Mouse (Mus musculus) liver, embryonic 12.5 days (tissue): ENCODE data around the gene Pax1. TPM values are rescaled to one million over a fixed set of nuclear protein-coding genes. Genes with fewer than 3 reads are reported as not detected.
A peak's percentile ranks its signal among the peaks of the same experiment; 100 is the strongest.

ENCODE experiments used
- ATAC-seq: fragments of 200-750 bp; cut with Nextera tagmentation; 2 replicates; pipeline ENCODE4 v1.8.0; 2017; ENCODE audit warnings: moderate number of reproducible peaks, mild to moderate bottlenecking, moderate library complexity
- H3K27ac ChIP-seq: fragments of 300-500 bp; sonication (generic); 2 replicates; pipeline ENCODE4 v1.5.1; 2016; ENCODE audit warnings: mild to moderate bottlenecking
- H3K27me3 ChIP-seq: fragments of 300-500 bp; sonication (generic); replicated peaks from 2 replicates; pipeline ENCODE4 v1.6.1; 2016; ENCODE audit warnings: mild to moderate bottlenecking, moderate library complexity
- H3K36me3 ChIP-seq: fragments of 300-500 bp; sonication (generic); 2 replicates; pipeline ENCODE4 v1.6.1; 2016; ENCODE audit warnings: mild to moderate bottlenecking, moderate library complexity
- H3K4me1 ChIP-seq: fragments of 300-500 bp; sonication (generic); 2 replicates; pipeline ENCODE4 v1.6.1; 2016
- H3K4me2 ChIP-seq: fragments of 300-500 bp; sonication (generic); 2 replicates; pipeline ENCODE4 v1.6.1; 2016; ENCODE audit warnings: mild to moderate bottlenecking, moderate library complexity
- H3K4me3 ChIP-seq: fragments of 300-500 bp; sonication (generic); 2 replicates; pipeline ENCODE4 v1.5.1; 2016; ENCODE audit warnings: mild to moderate bottlenecking, moderate library complexity
- H3K9ac ChIP-seq: fragments of 300-500 bp; sonication (generic); 2 replicates; pipeline ENCODE4 v1.6.1; 2016; ENCODE audit warnings: mild to moderate bottlenecking, moderate library complexity
- H3K9me3 ChIP-seq: fragments of 300-500 bp; sonication (generic); replicated peaks from 2 replicates; pipeline ENCODE4 v1.6.1; 2016; ENCODE audit warnings: mild to moderate bottlenecking, moderate library complexity
- WGBS: fragments of 180-500 bp; shearing (Covaris S2); methylation state at CpG from one replicate; pipeline ENCODE4 v1.1.7; 2016; ENCODE audit not compliant: insufficient replicate concordance; 5-methylcytosine and 5-hydroxymethylcytosine counted together
- polyA plus RNA-seq: library from polyadenylated mRNA; unstranded; fragments of >200 nt; fragmentation: Nextera tagmentation; extraction: Ambion mirVana; gene quantifications from 2 replicates; pipeline ENCODE4 v1.2.1, GENCODE M21; 2016

Pax1 gene
- polyA plus RNA-seq, 1 experiment from 2014 or later, result not detected

DNA sequence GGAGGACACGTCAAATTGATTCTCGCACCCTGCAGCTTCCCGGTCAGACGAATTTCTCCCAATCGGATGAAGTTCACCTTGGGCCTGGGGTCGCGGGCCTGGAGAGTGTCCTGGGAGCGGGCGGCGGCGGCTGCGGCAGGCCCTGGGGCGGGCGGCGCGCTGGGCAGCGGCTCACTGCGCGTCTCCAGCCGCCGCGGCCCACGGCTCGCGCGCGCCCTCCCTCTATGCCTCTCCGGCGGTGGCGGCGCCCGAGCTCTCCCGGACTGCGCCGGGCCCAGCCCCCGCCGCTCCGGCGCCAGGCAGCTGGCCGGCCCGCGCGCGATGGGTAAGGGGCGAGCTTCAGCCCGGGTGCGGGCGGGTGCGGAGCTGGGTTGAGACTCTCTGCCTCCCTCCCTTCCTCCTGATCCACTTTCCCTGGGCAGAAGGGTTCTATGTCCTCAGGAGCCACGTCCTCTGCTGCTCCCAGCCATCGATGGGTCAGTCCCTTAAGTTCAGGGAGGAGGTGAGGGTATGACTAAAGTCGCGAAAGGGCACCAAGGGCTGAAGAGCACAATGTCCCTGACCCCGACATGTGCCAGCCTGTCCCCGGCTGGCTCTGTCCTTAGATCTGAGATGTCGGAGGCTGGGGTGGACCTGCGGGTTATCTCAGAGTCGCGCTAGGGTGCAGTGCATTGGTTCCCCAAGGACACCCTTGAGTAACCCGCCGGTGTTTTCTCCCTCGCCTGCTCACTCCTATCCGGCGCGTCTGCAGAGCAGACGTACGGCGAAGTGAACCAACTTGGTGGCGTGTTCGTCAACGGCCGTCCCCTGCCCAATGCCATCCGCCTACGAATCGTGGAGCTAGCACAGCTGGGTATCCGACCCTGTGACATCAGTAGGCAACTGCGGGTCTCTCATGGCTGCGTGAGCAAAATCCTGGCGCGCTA is 3.5 kb downstream of the Pax1 start:
- Histone ChIP-seq H3K9ac (no peak overlapping the region), H3K4me2 (peak overlapping the region; percentile 24; the same call in 1 of the 2 replicates), H3K36me3 (no peaks in the 10 kb centered on the region), H3K4me3 (peak overlapping the region; percentile 5; the same call in 1 of the 2 replicates), H3K27me3 (peaks cover 94% of the 10 kb centered on the region), H3K4me1 (no peaks in the 10 kb centered on the region), H3K9me3 (no peaks in the 10 kb centered on the region), H3K27ac (no peak overlapping the region)
- 2% methylated on average over 72 of the region's 80 CpGs for WGBS
- ATAC-seq, result no peak

DNA sequence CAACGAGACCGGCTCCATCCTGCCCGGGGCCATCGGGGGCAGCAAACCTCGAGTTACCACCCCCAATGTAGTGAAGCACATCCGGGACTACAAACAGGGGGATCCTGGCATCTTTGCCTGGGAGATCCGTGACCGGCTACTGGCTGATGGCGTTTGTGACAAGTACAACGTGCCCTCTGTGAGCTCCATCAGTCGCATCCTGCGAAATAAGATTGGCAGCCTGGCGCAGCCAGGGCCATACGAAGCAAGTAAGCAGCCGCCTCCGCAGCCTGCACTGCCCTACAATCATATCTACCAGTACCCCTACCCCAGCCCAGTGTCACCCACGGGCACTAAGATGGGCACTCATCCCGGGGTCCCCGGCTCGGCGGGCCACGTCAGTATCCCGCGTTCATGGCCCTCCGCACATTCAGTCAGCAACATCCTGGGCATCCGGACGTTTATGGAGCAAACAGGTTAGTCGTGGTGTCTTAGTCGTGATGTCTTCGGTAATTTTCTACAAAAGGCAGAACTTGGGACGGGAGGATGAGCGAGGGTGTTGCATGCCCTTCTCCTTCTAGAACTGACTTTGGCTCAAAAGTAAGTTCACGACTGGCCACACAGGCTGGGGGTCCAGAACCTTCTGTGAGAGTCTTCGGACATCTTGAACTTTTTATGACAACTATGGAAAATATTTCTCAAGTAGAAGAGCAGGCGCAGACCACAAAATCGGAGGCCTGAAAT is 4.3 kb downstream of the Pax1 start:
- no peaks in the 10 kb centered on the region for H3K4me1 ChIP-seq

DNA sequence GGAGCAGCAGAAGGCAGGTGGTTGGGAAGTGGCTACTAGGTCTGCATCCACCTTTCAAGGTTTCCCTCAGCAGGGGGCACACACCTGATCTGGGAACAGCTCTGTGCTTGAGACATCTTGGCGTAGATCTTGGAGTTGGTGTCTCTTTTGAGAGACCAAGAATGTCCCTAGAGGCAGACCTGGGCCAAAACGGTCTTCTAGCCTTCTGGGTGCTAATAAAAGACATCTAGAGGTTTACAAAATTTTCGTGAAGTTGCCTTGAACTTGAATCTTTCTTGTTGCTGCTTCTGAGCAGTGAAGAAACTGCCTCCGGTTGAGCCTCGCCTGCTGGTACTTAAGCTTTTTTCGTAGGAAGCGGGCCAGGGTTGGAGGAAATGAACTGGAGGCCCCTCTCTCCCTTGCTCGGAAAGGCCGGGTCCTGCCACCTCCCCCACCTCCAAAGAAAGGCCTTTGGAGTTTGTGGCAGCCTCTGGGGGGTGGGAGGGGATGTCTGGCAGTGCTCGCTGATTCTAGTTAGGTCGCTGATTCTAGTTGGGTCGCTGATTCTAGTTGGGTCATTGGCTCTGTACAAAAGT is 5.6 kb downstream of the Pax1 start:
- no peak overlapping the region for H3K9ac ChIP-seq
- no peaks in the 10 kb centered on the region for H3K36me3 ChIP-seq
- WGBS, result 4% methylated on average over 12 of the region's 12 CpGs
- no peak overlapping the region for H3K27ac ChIP-seq
- no peaks in the 10 kb centered on the region for H3K9me3 ChIP-seq
- no peak for ATAC-seq
- no peaks in the 10 kb centered on the region for H3K4me1 ChIP-seq
- no peak overlapping the region for H3K4me2 ChIP-seq
- no peak overlapping the region for H3K4me3 ChIP-seq
- H3K27me3 ChIP-seq, result peaks cover 91% of the 10 kb centered on the region

More for the DNA sequence above, 4.3 kb downstream of the Pax1 start:
- Histone ChIP-seq H3K9me3 (no peaks in the 10 kb centered on the region), H3K9ac (no peak overlapping the region), H3K27ac (no peak overlapping the region), H3K27me3 (peaks cover 94% of the 10 kb centered on the region), H3K4me2 (no peak overlapping the region), H3K4me3 (no peak overlapping the region), H3K36me3 (no peaks in the 10 kb centered on the region)
- WGBS, result 5% methylated on average over 36 of the region's 36 CpGs
- ATAC-seq, result no peak

DNA sequence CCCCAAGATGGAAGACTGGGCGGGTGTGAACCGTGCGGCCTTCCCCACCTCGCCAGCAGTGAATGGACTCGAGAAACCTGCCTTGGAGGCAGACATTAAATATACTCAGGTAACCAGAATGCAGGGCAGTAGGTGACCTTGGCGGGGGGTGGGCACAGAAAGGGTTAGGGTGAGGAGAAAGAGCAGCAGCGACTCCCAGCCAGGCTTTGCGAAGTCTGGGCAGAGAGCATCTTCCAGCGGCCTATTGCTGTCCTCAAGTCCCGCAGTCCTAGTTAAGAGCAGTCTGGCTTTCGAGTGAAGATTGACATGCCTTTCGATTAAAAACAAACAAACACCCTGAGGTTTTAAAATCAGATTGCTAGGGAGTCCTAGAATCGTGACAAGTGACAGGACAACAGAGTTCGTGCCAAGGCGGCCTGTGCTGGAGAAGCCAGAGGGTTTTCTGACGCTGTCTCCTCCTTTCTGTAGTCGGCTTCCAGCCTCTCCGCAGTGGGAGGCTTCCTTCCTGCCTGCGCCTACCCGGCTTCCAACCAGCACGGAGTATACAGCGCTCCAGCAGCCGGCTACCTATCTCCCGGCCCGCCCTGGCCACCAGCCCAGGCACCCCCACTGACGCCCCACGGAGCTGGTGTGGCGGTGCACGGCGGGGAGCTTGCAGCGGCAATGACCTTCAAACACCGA is 6.3 kb downstream of the Pax1 start:
- H3K27me3 ChIP-seq, result peaks cover 91% of the 10 kb centered on the region
- H3K4me2 ChIP-seq, result no peak overlapping the region
- H3K4me1 ChIP-seq, result no peaks in the 10 kb centered on the region
- H3K36me3 ChIP-seq, result no peaks in the 10 kb centered on the region
- 3% methylated on average over 32 of the region's 32 CpGs for WGBS
- ATAC-seq, result no peak
- no peak overlapping the region for H3K27ac ChIP-seq
- no peak overlapping the region for H3K9ac ChIP-seq
- no peaks in the 10 kb centered on the region for H3K9me3 ChIP-seq
- H3K4me3 ChIP-seq, result no peak overlapping the region

DNA sequence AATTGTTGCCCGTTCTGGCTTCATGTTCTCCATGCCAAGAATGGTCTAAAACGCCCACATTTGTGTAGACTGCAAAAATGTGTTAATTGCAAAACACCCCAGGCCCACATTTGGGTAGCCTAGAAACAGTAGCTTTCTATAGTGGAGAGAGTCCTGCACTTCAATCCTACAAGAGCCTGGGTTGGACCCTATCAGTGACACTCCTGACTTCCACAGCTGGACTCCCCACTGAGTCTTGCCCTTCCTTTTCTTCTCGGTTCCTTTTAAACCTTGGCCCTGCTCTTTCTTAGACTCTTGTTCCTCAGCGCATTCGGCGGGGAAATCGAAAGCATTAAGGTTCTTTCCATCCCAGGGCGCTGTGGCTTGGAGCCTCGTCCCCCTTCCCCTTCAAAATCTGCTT is 7.8 kb downstream of the Pax1 start:
- no peak overlapping the region for H3K4me2 ChIP-seq

DNA sequence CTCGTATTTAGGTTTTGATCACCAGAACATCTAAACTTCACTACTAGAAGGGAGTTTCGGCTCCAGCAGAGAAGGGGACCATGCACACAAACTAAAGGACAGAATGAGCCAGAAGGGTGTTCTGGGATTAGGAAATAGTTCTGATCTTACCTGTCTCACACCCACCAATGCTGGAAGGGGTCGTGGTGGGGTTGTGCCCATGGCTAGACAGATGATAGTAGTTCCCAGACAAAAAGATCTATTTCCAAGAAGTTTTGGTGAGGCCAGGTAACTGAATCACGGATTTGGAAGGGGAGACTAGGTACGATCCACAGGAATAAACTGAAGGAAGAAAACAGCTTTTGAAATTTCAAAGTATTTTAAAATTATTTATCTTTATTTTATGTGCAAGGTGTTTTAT is 8.4 kb downstream of the Pax1 start:
- peaks cover 91% of the 10 kb centered on the region for H3K27me3 ChIP-seq
- no peak overlapping the region for H3K27ac ChIP-seq
- 11% methylated on average over 5 of the region's 5 CpGs for WGBS
- no peak overlapping the region for H3K4me2 ChIP-seq
- no peaks in the 10 kb centered on the region for H3K4me1 ChIP-seq
- no peak for ATAC-seq
- H3K4me3 ChIP-seq, result no peak overlapping the region
- H3K9me3 ChIP-seq, result no peaks in the 10 kb centered on the region
- H3K9ac ChIP-seq, result no peak overlapping the region
- H3K36me3 ChIP-seq, result no peaks in the 10 kb centered on the region

More for the DNA sequence above, 7.8 kb downstream of the Pax1 start:
- Histone ChIP-seq H3K27ac (no peak overlapping the region), H3K27me3 (peaks cover 91% of the 10 kb centered on the region), H3K4me1 (no peaks in the 10 kb centered on the region), H3K4me3 (no peak overlapping the region), H3K36me3 (no peaks in the 10 kb centered on the region), H3K9ac (no peak overlapping the region), H3K9me3 (no peaks in the 10 kb centered on the region)
- 3% methylated on average over 9 of the region's 9 CpGs for WGBS
- ATAC-seq, result no peak

DNA sequence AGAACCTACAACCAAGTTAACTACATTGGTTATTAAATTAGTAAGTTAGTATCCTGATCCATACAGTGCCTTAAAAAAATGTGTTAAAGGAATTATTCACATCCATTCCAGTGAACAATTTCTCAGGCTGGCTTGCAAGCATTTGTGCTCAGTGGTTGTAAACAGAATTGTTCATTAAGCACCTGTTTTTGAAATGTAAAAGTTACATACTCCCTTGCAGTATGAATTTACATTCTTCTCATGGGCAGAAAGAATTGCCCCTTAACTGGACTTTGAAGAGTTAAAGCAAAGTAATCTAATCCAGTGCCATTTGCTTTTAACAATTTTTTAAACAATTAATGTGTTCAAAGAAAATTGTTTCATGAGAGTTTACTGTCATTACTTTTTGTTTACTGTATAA is 9.6 kb downstream of the Pax1 start:
- Histone ChIP-seq H3K36me3 (no peaks in the 10 kb centered on the region), H3K4me3 (no peak overlapping the region), H3K27me3 (peaks cover 88% of the 10 kb centered on the region), H3K9me3 (no peaks in the 10 kb centered on the region), H3K9ac (no peak overlapping the region), H3K27ac (no peak overlapping the region), H3K4me1 (no peaks in the 10 kb centered on the region), H3K4me2 (no peak overlapping the region)
- ATAC-seq, result no peak

DNA sequence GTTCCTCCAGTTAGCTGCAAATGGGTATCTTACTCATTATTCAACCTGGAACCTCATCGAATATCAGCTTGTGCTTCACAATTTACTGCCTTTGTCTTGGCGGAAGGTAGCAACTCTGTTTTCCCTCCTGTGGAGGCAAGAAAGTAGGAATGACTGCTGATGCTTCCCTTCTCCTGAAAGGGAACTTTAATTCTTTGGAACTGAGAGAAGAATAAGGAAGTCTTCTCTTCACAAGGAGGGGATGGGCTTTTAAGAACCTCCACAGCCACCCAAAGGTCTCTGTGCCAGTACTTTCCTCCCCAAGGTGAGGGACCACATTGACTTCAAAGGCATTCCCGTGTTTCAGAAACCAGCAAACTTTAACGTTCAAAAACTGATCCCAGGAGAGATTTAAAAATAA is 10.1 kb downstream of the Pax1 start:
- 8% methylated on average over 4 of the region's 4 CpGs for WGBS
- H3K4me1 ChIP-seq, result no peaks in the 10 kb centered on the region
- peaks cover 88% of the 10 kb centered on the region for H3K27me3 ChIP-seq
- no peak overlapping the region for H3K4me2 ChIP-seq
- ATAC-seq, result no peak
- H3K36me3 ChIP-seq, result no peaks in the 10 kb centered on the region
- H3K27ac ChIP-seq, result no peak overlapping the region
- no peak overlapping the region for H3K9ac ChIP-seq
- no peaks in the 10 kb centered on the region for H3K9me3 ChIP-seq
- no peak overlapping the region for H3K4me3 ChIP-seq

DNA sequence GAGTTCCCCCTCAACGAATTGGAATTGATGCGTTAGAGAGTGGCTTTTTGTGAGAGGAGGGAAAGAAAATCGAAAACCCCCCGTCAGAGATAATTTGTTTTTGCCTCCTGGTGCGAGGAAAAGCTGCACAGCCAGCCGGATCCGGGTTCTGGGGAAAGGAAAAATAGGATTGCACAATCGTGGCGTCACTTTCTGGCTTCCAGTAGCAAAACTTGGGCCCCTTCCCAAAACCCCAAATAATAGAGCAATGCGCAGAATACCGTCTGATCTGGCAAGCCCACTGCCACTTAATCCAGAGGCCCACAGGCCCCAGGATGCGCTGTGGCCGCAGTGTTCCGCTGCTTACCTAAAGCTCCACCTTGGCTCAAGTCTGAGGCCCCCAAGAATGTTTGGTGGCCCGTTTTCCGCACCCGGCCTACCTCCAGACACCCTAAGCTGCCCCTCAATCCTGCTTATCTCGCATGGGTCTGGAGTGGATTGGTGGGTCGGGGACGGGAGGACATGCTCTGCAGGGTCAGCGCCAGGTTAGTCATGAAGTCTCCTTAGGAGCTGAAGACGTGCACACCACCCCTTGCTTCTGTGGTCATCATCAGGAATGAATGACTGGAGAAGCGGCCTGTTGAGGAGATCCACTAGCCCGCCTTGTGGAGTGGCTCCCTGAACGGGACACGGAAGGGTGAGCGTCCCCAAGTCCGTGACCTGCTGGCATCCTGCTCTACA is 11.4 kb downstream of the Pax1 start:
- peaks cover 88% of the 10 kb centered on the region for H3K27me3 ChIP-seq
- 2% methylated on average over 28 of the region's 28 CpGs for WGBS
- no peak overlapping the region for H3K4me3 ChIP-seq

DNA sequence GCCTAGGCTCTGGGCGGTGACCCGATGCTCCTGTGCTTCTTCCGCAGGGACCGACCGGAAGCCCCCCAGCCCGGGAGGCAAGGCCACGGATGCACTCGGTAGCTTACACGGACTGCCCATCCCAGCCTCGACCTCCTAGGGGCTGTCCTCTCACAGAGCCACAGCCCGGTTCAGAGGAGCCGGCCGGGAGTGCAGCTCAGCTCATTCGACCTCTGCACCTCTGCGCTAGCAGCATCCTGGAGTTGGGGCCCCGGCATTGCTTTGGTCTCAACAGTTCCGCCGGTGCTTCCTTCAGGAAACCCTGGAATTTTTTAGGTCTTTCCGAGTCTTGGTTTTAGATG is 11.9 kb downstream of the Pax1 start:
- H3K4me2 ChIP-seq, result no peak overlapping the region

More for the DNA sequence above, 11.4 kb downstream of the Pax1 start:
- Histone ChIP-seq H3K9me3 (no peaks in the 10 kb centered on the region), H3K36me3 (no peaks in the 10 kb centered on the region), H3K4me1 (no peaks in the 10 kb centered on the region), H3K9ac (no peak overlapping the region), H3K27ac (no peak overlapping the region), H3K4me2 (no peak overlapping the region)
- no peak for ATAC-seq

DNA sequence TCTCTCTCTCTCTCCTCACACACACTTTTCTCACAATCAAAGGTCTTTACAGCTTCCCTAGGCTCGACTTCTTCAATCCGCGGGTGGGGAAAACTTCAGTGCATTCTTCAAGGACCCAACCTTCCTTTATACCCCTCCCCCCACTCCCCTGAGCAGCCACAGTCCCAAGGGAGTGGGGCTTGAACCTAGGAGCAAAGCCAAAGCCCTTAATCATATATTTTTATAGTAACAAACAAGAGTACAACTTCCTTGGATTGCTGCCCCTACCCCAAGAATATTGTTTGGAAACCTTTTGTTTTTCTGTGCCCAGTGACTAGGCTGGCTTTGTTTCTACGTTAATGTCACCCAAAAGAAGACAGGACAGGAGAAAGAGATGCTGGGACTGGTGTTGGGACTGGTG is 12.5 kb downstream of the Pax1 start:
- Histone ChIP-seq H3K4me1 (no peaks in the 10 kb centered on the region), H3K27me3 (peaks cover 85% of the 10 kb centered on the region), H3K36me3 (no peaks in the 10 kb centered on the region), H3K9ac (no peak overlapping the region), H3K9me3 (no peaks in the 10 kb centered on the region), H3K4me3 (no peak overlapping the region), H3K4me2 (no peak overlapping the region), H3K27ac (no peak overlapping the region)
- WGBS, result 2% methylated on average over 4 of the region's 4 CpGs
- ATAC-seq, result no peak

More for the DNA sequence above, 11.9 kb downstream of the Pax1 start:
- Histone ChIP-seq H3K36me3 (no peaks in the 10 kb centered on the region), H3K4me3 (no peak overlapping the region), H3K27ac (no peak overlapping the region), H3K9ac (no peak overlapping the region), H3K4me1 (no peaks in the 10 kb centered on the region), H3K9me3 (no peaks in the 10 kb centered on the region), H3K27me3 (peaks cover 85% of the 10 kb centered on the region)
- no peak for ATAC-seq
- WGBS, result under 1% methylated on average over 19 of the region's 19 CpGs
